Mouse (Mus musculus): Measurements from ENCODE around the gene Atp13a4. TPM values are rescaled to one million over a fixed set of nuclear protein-coding genes. Genes with fewer than 3 reads are reported as not detected.

Gene Atp13a4
- polyA plus RNA-seq, 1 experiment = 0.01 TPM

DNA sequence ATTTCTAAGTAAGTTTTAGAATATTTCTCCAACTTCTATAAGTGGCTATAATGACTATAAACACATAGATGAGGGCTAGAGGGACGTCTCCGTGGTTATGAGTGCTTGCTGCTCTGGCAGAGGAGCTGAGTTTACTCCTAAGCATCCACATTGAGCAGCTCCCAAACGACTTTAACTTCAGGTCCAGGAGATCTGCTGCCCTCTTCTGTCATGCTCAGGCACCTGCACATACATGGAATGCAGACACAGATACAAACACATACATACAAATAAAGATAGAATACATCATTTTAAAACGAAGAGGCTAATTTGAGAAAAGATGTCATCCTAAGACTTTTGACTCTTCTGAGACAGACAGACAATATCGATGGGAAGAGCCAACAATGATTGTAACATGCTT lies 31.0 kb upstream of the Atp13a4 start:
- Histone ChIP-seq H3K4me2 (ENCODE audit: low read depth) (no peak overlapping the region), H3K4me3 (no peak overlapping the region)

DNA sequence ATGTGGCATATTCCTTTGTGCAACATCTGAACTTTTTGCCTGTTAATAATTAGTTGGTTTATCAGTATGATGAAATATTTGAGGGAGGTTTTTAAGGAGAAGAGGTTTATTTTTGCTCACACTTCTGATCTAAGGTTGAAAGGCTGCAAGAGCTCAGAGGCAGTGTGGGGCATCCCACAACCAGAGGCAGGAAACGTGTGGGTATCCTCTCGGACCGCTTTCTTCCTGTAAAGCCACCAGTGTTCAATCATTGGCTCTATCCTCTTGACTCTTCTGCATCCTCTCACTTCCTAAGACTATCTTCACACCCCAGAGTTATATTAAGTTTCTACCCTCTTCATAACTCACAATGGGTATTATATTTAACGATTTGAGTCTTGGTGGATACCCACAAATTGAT lies 29.3 kb upstream of the Atp13a4 start:
- Histone ChIP-seq H3K36me3 (ENCODE audit: control insufficient read depth, insufficient read depth) (no peaks in the 10 kb centered on the region), H3ac (ENCODE audit: control insufficient read depth, insufficient read length) (no peak overlapping the region), H3K4me3 (no peak overlapping the region), H3K4me2 (ENCODE audit: low read depth) (no peak overlapping the region), H3K27me3 (ENCODE audit: control insufficient read depth, insufficient read depth, insufficient read length) (peaks cover 7% of the 10 kb centered on the region), H3K79me2 (ENCODE audit: control insufficient read depth, insufficient read depth) (no peaks in the 10 kb centered on the region)
- no peak for TF ChIP-seq CEBPB (IDR thresholded peaks at IDR 0.05; ENCODE audit: insufficient read depth, poor library complexity, severe bottlenecking)
- no peak for TF ChIP-seq SRF (IDR thresholded peaks at IDR 0.05; ENCODE audit: control insufficient read depth, insufficient read length, low read depth)
- no peak for TF ChIP-seq MAX (IDR thresholded peaks at IDR 0.05; ENCODE audit: low read depth)
- TF ChIP-seq TCF12 (IDR thresholded peaks at IDR 0.05; ENCODE audit: insufficient read depth, poor library complexity, severe bottlenecking) = no peak
- no peak for TF ChIP-seq POLR2AphosphoS2 (IDR thresholded peaks at IDR 0.05; ENCODE audit: insufficient read length, low read depth)
- no peak for TF ChIP-seq MYOG (IDR thresholded peaks at IDR 0.05; ENCODE audit: control insufficient read depth in 1 of 3, insufficient read depth in 1 of 3, insufficient read length in 2 of 3, low read depth in 2 of 3)
- TF ChIP-seq POLR2A (IDR thresholded peaks at IDR 0.05; ENCODE audit: insufficient read length, low read depth) = no peak
- TF ChIP-seq USF1 (IDR thresholded peaks at IDR 0.05; ENCODE audit: low read depth) = no peak
- TF ChIP-seq REST (IDR thresholded peaks at IDR 0.05; ENCODE audit: insufficient read depth, insufficient read length) = no peak
- no peak for TF ChIP-seq E2F4 (IDR thresholded peaks at IDR 0.05; ENCODE audit: insufficient read depth)

More for the DNA sequence above, 31.0 kb upstream of the Atp13a4 start:
- TF ChIP-seq POLR2AphosphoS2 (IDR thresholded peaks at IDR 0.05; ENCODE audit: insufficient read length, low read depth) (no peak), MYOD1 (IDR thresholded peaks at IDR 0.05; ENCODE audit: control insufficient read depth in 1 of 3, insufficient read length in 2 of 3, low read depth in 2 of 3) (no peak), SRF (IDR thresholded peaks at IDR 0.05; ENCODE audit: control insufficient read depth, insufficient read length, low read depth) (no peak), E2F4 (IDR thresholded peaks at IDR 0.05; ENCODE audit: insufficient read depth) (no peak), MAX (IDR thresholded peaks at IDR 0.05; ENCODE audit: low read depth) (no peak), MYOG (IDR thresholded peaks at IDR 0.05; ENCODE audit: control insufficient read depth in 1 of 3, insufficient read depth in 1 of 3, insufficient read length in 2 of 3, low read depth in 2 of 3) (no peak), TCF3 (IDR thresholded peaks at IDR 0.05; ENCODE audit: insufficient read length, low read depth) (no peak), POLR2A (IDR thresholded peaks at IDR 0.05; ENCODE audit: insufficient read length, low read depth) (no peak), USF1 (IDR thresholded peaks at IDR 0.05; ENCODE audit: low read depth) (no peak), CEBPB (IDR thresholded peaks at IDR 0.05; ENCODE audit: insufficient read depth, poor library complexity, severe bottlenecking) (no peak), TCF12 (IDR thresholded peaks at IDR 0.05; ENCODE audit: insufficient read depth, poor library complexity, severe bottlenecking) (no peak), REST (IDR thresholded peaks at IDR 0.05; ENCODE audit: insufficient read depth, insufficient read length) (no peak)
- no peak overlapping the region for H3ac ChIP-seq (ENCODE audit: control insufficient read depth, insufficient read length)
- H3K79me2 ChIP-seq (ENCODE audit: control insufficient read depth, insufficient read depth) = peaks cover 12% of the 10 kb centered on the region
- peaks cover 7% of the 10 kb centered on the region for H3K27me3 ChIP-seq (ENCODE audit: control insufficient read depth, insufficient read depth, insufficient read length)
- no peaks in the 10 kb centered on the region for H3K36me3 ChIP-seq (ENCODE audit: control insufficient read depth, insufficient read depth)

DNA sequence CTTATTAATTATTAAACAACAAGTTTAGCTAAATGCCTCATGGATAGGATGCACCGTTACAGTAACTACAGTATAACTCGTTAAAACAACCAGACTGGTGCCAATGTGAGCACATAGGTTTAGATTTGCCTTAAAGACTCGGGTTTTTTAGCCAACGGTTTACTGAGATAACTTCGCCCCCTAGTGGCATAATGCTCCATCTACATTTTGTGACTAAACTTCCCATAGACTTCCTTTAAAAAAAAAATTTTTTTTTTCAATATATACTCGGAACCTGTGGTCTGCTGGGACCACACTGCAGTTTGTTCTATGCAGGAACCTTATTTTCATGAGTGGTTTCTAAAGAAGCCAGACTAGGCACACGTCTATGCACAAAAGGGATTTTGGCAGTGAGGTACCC lies 16.2 kb upstream of the Atp13a4 start:
- TF ChIP-seq CEBPB (IDR thresholded peaks at IDR 0.05; ENCODE audit: insufficient read depth, poor library complexity, severe bottlenecking) = no peak
- no peak for TF ChIP-seq USF1 (IDR thresholded peaks at IDR 0.05; ENCODE audit: low read depth)
- TF ChIP-seq E2F4 (IDR thresholded peaks at IDR 0.05; ENCODE audit: insufficient read depth) = no peak
- no peak for TF ChIP-seq MYOG (IDR thresholded peaks at IDR 0.05; ENCODE audit: control insufficient read depth in 1 of 3, insufficient read depth in 1 of 3, insufficient read length in 2 of 3, low read depth in 2 of 3)
- TF ChIP-seq REST (IDR thresholded peaks at IDR 0.05; ENCODE audit: insufficient read depth, insufficient read length) = no peak
- peaks cover 4% of the 10 kb centered on the region for H3K27me3 ChIP-seq (ENCODE audit: control insufficient read depth, insufficient read depth, insufficient read length)
- H3ac ChIP-seq (ENCODE audit: control insufficient read depth, insufficient read length) = no peak overlapping the region
- peak overlapping the region; percentile 42 for H3K4me2 ChIP-seq (ENCODE audit: low read depth)
- no peaks in the 10 kb centered on the region for H3K79me2 ChIP-seq (ENCODE audit: control insufficient read depth, insufficient read depth)
- H3K36me3 ChIP-seq (ENCODE audit: control insufficient read depth, insufficient read depth) = no peaks in the 10 kb centered on the region
- H3K4me3 ChIP-seq = no peak overlapping the region

DNA sequence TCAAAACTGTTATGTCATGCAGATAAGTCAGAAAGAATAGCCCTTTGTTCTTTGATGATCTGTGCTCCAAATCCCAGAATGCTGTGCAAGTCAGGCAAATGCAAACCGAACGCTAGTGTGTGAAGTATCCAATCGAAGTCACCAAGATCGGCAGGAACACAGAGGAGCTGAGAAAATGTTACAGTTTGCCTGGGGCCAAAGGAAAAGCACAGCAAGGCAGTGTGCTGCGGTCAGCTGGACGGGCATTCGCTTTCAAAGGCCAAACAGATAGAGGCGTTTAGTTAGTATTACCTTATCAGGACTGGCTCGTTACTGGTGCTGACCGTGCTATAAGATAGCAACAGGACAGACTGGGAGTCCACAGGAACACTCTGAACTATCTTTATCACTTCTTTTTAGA lies 15.8 kb upstream of the Atp13a4 start:
- Histone ChIP-seq H3K27me3 (ENCODE audit: control insufficient read depth, insufficient read depth, insufficient read length) (peaks cover 4% of the 10 kb centered on the region), H3K4me3 (no peak overlapping the region)

DNA sequence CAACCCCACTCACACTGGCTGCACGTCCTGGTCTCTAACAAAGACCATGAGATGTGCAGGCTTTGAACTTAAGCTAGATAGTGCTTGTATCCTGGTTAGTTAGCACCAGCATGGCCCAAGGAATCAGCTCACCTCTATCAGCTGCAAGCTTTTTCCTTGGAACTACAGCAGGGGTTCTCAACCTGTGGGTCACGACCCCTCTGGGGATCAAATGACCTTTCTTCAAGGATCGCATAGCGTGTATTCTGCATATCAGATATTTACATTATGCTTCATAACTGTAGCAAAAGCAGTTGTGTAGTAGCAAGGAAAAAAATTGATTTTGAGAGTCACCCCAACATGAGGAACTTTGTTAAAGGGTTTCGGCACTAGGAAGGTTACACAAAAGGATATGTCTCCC lies 15.0 kb upstream of the Atp13a4 start:
- H3K27me3 ChIP-seq (ENCODE audit: control insufficient read depth, insufficient read depth, insufficient read length) = peaks cover 4% of the 10 kb centered on the region
- no peak overlapping the region for H3K4me3 ChIP-seq
- H3K4me2 ChIP-seq (ENCODE audit: low read depth) = no peak overlapping the region
- TF ChIP-seq TCF3 (IDR thresholded peaks at IDR 0.05; ENCODE audit: insufficient read length, low read depth) (no peak), USF1 (IDR thresholded peaks at IDR 0.05; ENCODE audit: low read depth) (no peak), SRF (IDR thresholded peaks at IDR 0.05; ENCODE audit: control insufficient read depth, insufficient read length, low read depth) (no peak), MYOG (IDR thresholded peaks at IDR 0.05; ENCODE audit: control insufficient read depth in 1 of 3, insufficient read depth in 1 of 3, insufficient read length in 2 of 3, low read depth in 2 of 3) (no peak), TCF12 (IDR thresholded peaks at IDR 0.05; ENCODE audit: insufficient read depth, poor library complexity, severe bottlenecking) (no peak), REST (IDR thresholded peaks at IDR 0.05; ENCODE audit: insufficient read depth, insufficient read length) (no peak)
- H3ac ChIP-seq (ENCODE audit: control insufficient read depth, insufficient read length) = no peak overlapping the region
- H3K36me3 ChIP-seq (ENCODE audit: control insufficient read depth, insufficient read depth) = no peaks in the 10 kb centered on the region
- no peaks in the 10 kb centered on the region for H3K79me2 ChIP-seq (ENCODE audit: control insufficient read depth, insufficient read depth)

More for the DNA sequence above, 15.8 kb upstream of the Atp13a4 start:
- Histone ChIP-seq H3K4me2 (ENCODE audit: low read depth) (peak overlapping the region; percentile 42), H3K79me2 (ENCODE audit: control insufficient read depth, insufficient read depth) (no peaks in the 10 kb centered on the region), H3ac (ENCODE audit: control insufficient read depth, insufficient read length) (no peak overlapping the region), H3K36me3 (ENCODE audit: control insufficient read depth, insufficient read depth) (no peaks in the 10 kb centered on the region)
- TF ChIP-seq USF1 (IDR thresholded peaks at IDR 0.05; ENCODE audit: low read depth) = no peak
- TF ChIP-seq E2F4 (IDR thresholded peaks at IDR 0.05; ENCODE audit: insufficient read depth) = no peak
- TF ChIP-seq MYOG (IDR thresholded peaks at IDR 0.05; ENCODE audit: control insufficient read depth in 1 of 3, insufficient read depth in 1 of 3, insufficient read length in 2 of 3, low read depth in 2 of 3) = no peak
- no peak for TF ChIP-seq REST (IDR thresholded peaks at IDR 0.05; ENCODE audit: insufficient read depth, insufficient read length)
- TF ChIP-seq TCF12 (IDR thresholded peaks at IDR 0.05; ENCODE audit: insufficient read depth, poor library complexity, severe bottlenecking) = no peak
- no peak for TF ChIP-seq POLR2A (IDR thresholded peaks at IDR 0.05; ENCODE audit: insufficient read length, low read depth)
- no peak for TF ChIP-seq SRF (IDR thresholded peaks at IDR 0.05; ENCODE audit: control insufficient read depth, insufficient read length, low read depth)
- no peak for TF ChIP-seq MYOD1 (IDR thresholded peaks at IDR 0.05; ENCODE audit: control insufficient read depth in 1 of 3, insufficient read length in 2 of 3, low read depth in 2 of 3)
- TF ChIP-seq MAX (IDR thresholded peaks at IDR 0.05; ENCODE audit: low read depth) = no peak
- no peak for TF ChIP-seq CEBPB (IDR thresholded peaks at IDR 0.05; ENCODE audit: insufficient read depth, poor library complexity, severe bottlenecking)
- TF ChIP-seq POLR2AphosphoS2 (IDR thresholded peaks at IDR 0.05; ENCODE audit: insufficient read length, low read depth) = no peak
- no peak for TF ChIP-seq TCF3 (IDR thresholded peaks at IDR 0.05; ENCODE audit: insufficient read length, low read depth)
